7 mouse cellular contexts compared by ENCODE assay signal in genomic region chr14:20836171-20836904, GRCm38 (mm10). TPM values are rescaled to one million over a fixed set of nuclear protein-coding genes. Genes with fewer than 3 reads are reported as not detected.
A peak's percentile ranks its signal among the peaks of the same experiment; 100 is the strongest.
DNase-seq lines count a peak whose midpoint lies in the region; ATAC-seq and TF ChIP-seq lines count a peak whose summit lies in the region.

Gene Plau, plus strand, starts transcription at chr14:20836660.

- peaks cover 3% of the 10 kb centered on the region; the same call in 1 of the 2 replicates for H3K4me1 ChIP-seq in limb, embryonic 14.5 days (ENCODE audit: control insufficient read depth, insufficient read depth, low read length)
- 0 out of 2 replicates have a peak, but pooled peaks cover 3% of the 10 kb centered on the region for H3K4me1 ChIP-seq in midbrain, embryonic 14.5 days (ENCODE audit: control insufficient read depth, insufficient read depth, low read length)

- peak; percentile 89 for ATAC-seq in limb, embryonic 14.5 days (ENCODE audit: low FRiP score, low read depth)
- peak; percentile 71 for ATAC-seq in midbrain, embryonic 14.5 days (ENCODE audit: low FRiP score, low TSS enrichment)

- peak; percentile 81 for DNase-seq in adrenal gland, postnatal 10 days
- DNase-seq in embryo, embryonic 11 days, result peak; percentile 89
- peak; percentile 84 to 89 for DNase-seq in heart, adult 18-20 months
- DNase-seq in kidney, adult 11 months, result peak; percentile 84
- DNase-seq in limb, embryonic 14.5 days (ENCODE audit: low spot score), result peak; percentile 84
- DNase-seq in midbrain, embryonic 14.5 days, result peak; percentile 78
- DNase-seq in spleen, postnatal 4 days (ENCODE audit: low spot score in 2 of 2), result peak; percentile 53 to 77

- WGBS in limb, embryonic 14.5 days, result under 1% methylated on average over 27 of the region's 33 CpGs
- WGBS in midbrain, embryonic 14.5 days, result under 1% methylated on average over 33 of the region's 33 CpGs

- H3K9me3 ChIP-seq in limb, embryonic 14.5 days (ENCODE audit: control insufficient read depth, low read length), result no peaks in the 10 kb centered on the region
- H3K9me3 ChIP-seq in midbrain, embryonic 14.5 days (ENCODE audit: control insufficient read depth, low read length), result no peaks in the 10 kb centered on the region

- 0 out of 2 replicates have a peak, but pooled peaks cover 3% of the 10 kb centered on the region for H3K36me3 ChIP-seq in limb, embryonic 14.5 days (ENCODE audit: control insufficient read depth, insufficient read depth, low read length)
- no peaks in the 10 kb centered on the region for H3K36me3 ChIP-seq in midbrain, embryonic 14.5 days (ENCODE audit: control insufficient read depth, insufficient read depth, low read length)

- H3K27ac ChIP-seq in limb, embryonic 14.5 days (replicated peaks; ENCODE audit: low read depth, low read length), result no peak within 1 kb of the TSS
- H3K27ac ChIP-seq in midbrain, embryonic 14.5 days (replicated peaks; ENCODE audit: low read depth, low read length), result no peak within 1 kb of the TSS

- TF ChIP-seq POLR2A in limb, embryonic 14.5 days (IDR thresholded peaks at IDR 0.05; ENCODE audit: borderline replicate concordance, extremely low read depth, insufficient read depth, insufficient read length), result 0 out of 2 replicates have a peak, but pooled peaks have one; percentile 17

- H3K9ac ChIP-seq in limb, embryonic 14.5 days (ENCODE audit: low read depth, low read length, severe bottlenecking), result peak within 1 kb of the TSS; percentile 65
- peak within 1 kb of the TSS; percentile 60 for H3K9ac ChIP-seq in midbrain, embryonic 14.5 days (replicated peaks; ENCODE audit: low read length)

- peak within 1 kb of the TSS; percentile 76 for H3K4me2 ChIP-seq in limb, embryonic 14.5 days (replicated peaks; ENCODE audit: low read depth, low read length, severe bottlenecking)
- peak within 1 kb of the TSS; percentile 95 for H3K4me2 ChIP-seq in midbrain, embryonic 14.5 days (ENCODE audit: low read length)

- H3K4me3 ChIP-seq in limb, embryonic 14.5 days (replicated peaks; ENCODE audit: low read length), result peak within 1 kb of the TSS; percentile 41
- peak within 1 kb of the TSS; percentile 42 for H3K4me3 ChIP-seq in midbrain, embryonic 14.5 days (replicated peaks; ENCODE audit: low read depth, low read length)

- no peaks in the 10 kb centered on the region for H3K27me3 ChIP-seq in limb, embryonic 14.5 days (ENCODE audit: control insufficient read depth, insufficient read depth, low read length)
- H3K27me3 ChIP-seq in midbrain, embryonic 14.5 days (ENCODE audit: control insufficient read depth, insufficient read depth, low read length), result no peaks in the 10 kb centered on the region; the same call in 1 of the 2 replicates

RNA-seq across cellular contexts. Expression of gene Plau, which starts in this region (rescaled TPM):
- 10 to 100 TPM; 19.3 to 39.8 TPM for total RNA-seq in adrenal gland, postnatal 10 days (2021)
- total RNA-seq in heart, adult 18-20 months (2021), result 1 to 10 TPM; 3.8 to 4.0 TPM
- 8.3 and 9.1 TPM in 2 replicates for polyA plus RNA-seq in limb, embryonic 14.5 days (2012; rRNA removed)
- 3.1 and 3.4 TPM in 2 replicates for polyA plus RNA-seq in limb, embryonic 14.5 days (2014; fragmentation: Nextera tagmentation; extraction: Ambion mirVana)
- 0.15 and 0.62 TPM in 2 replicates for polyA plus RNA-seq in midbrain, embryonic 14.5 days (2014; fragmentation: Nextera tagmentation; extraction: Ambion mirVana)

Comparison
In these comparisons a context has a peak if more than half of its experiments do, and no peak if none do; other contexts are left out.
1. RNA of gene Plau (total RNA-seq): 19.3 to 39.8 TPM in adrenal gland, postnatal 10 days; 3.8 to 4.0 TPM in heart, adult 18-20 months; every median in the first group is over 4 times any median in the second.
2. Peak in DNase-seq, ATAC-seq, H3K4me3 ChIP-seq, H3K9ac ChIP-seq and H3K4me2 ChIP-seq in midbrain, embryonic 14.5 days; RNA of the gene not detected or under 1 TPM.
3. Peak in every context shown above with its lines, with median percentiles within 50 percentile points of each other: DNase-seq.